Mouse (Mus musculus): ENCODE measurements around the gene Smim13. TPM values are rescaled to one million over a fixed set of nuclear protein-coding genes. Genes with fewer than 3 reads are reported as not detected.
"Not testable (repeated sequence)": the region's sequence is repeated elsewhere in the genome, so short reads cannot be mapped to it uniquely, and the experiment has no call there.

Gene Smim13
- 17.8 and 19.4 TPM in 2 replicates for polyA plus RNA-seq (2014; fragmentation: Nextera tagmentation; extraction: Ambion mirVana)

- ATAC-seq (ENCODE audit: insufficient read depth, low FRiP score, low TSS enrichment) (peak; percentile 97), DNase-seq (ENCODE audit: low spot score) (peak; percentile 97)
- H3K4me1 ChIP-seq (ENCODE audit: control insufficient read depth, insufficient read depth, low read length) = 0 out of 2 replicates have a peak, but pooled peaks cover 2% of the 10 kb centered on the region
- H3K9ac ChIP-seq (ENCODE audit: low read length) = peak within 1 kb of the TSS; percentile 67
- H3K9me3 ChIP-seq (ENCODE audit: control insufficient read depth, low read length) = no peaks in the 10 kb centered on the region
- H3K27me3 ChIP-seq (ENCODE audit: control insufficient read depth, insufficient read depth, low read length) = no peaks in the 10 kb centered on the region
- peak within 1 kb of the TSS; percentile 82 for H3K27ac ChIP-seq (ENCODE audit: low read depth, low read length)
- H3K4me3 ChIP-seq (ENCODE audit: low read depth, low read length) = peak within 1 kb of the TSS; percentile 71
- under 1% methylated on average over 61 of the region's 78 CpGs for WGBS
- no peaks in the 10 kb centered on the region for H3K36me3 ChIP-seq (ENCODE audit: control insufficient read depth, insufficient read depth, low read length)
- peak within 1 kb of the TSS; percentile 56 for H3K4me2 ChIP-seq (ENCODE audit: low read depth)
Measured at GRCm38 (mm10) chr13:41249538-41250317, at the start of gene Smim13. Gene Smim13 (plus strand): TSS chr13:41249844.

- WGBS = 84% methylated on average over 2 of the region's 2 CpGs
- no peak overlapping the region for H3K27ac ChIP-seq (ENCODE audit: low read depth, low read length)
- DNase-seq (ENCODE audit: low spot score) = no peak
- no peaks in the 10 kb centered on the region for H3K9me3 ChIP-seq (ENCODE audit: control insufficient read depth, low read length)
- H3K27me3 ChIP-seq (ENCODE audit: control insufficient read depth, insufficient read depth, low read length) = no peaks in the 10 kb centered on the region
- no peak for ATAC-seq (ENCODE audit: insufficient read depth, low FRiP score, low TSS enrichment)
- no peaks in the 10 kb centered on the region for H3K4me1 ChIP-seq (ENCODE audit: control insufficient read depth, insufficient read depth, low read length)
- H3K9ac ChIP-seq (ENCODE audit: low read length) = no peak overlapping the region
- H3K4me3 ChIP-seq (ENCODE audit: low read depth, low read length) = no peak overlapping the region
- H3K4me2 ChIP-seq (ENCODE audit: low read depth) = no peak overlapping the region
- H3K36me3 ChIP-seq (ENCODE audit: control insufficient read depth, insufficient read depth, low read length) = no peaks in the 10 kb centered on the region
Measured at GRCm38 (mm10) chr13:41200861-41201260, 48.8 kb upstream of the Smim13 start.

GRCm38 (mm10) chr13:41203289-41203688, 46.4 kb upstream of the Smim13 start:
- Histone ChIP-seq H3K27me3 (ENCODE audit: control insufficient read depth, insufficient read depth, low read length) (no peaks in the 10 kb centered on the region), H3K36me3 (ENCODE audit: control insufficient read depth, insufficient read depth, low read length) (no peaks in the 10 kb centered on the region), H3K9me3 (ENCODE audit: control insufficient read depth, low read length) (no peaks in the 10 kb centered on the region), H3K4me2 (ENCODE audit: low read depth) (no peak overlapping the region), H3K27ac (ENCODE audit: low read depth, low read length) (no peak overlapping the region), H3K4me3 (ENCODE audit: low read depth, low read length) (no peak overlapping the region), H3K4me1 (ENCODE audit: control insufficient read depth, insufficient read depth, low read length) (no peaks in the 10 kb centered on the region), H3K9ac (ENCODE audit: low read length) (no peak overlapping the region)
- ATAC-seq (ENCODE audit: insufficient read depth, low FRiP score, low TSS enrichment) (no peak), DNase-seq (ENCODE audit: low spot score) (no peak)
- 70% methylated on average over 7 of the region's 7 CpGs for WGBS

- no peak for ATAC-seq (ENCODE audit: insufficient read depth, low FRiP score, low TSS enrichment)
- DNase-seq (ENCODE audit: low spot score) = no peak
- Histone ChIP-seq H3K4me1 (ENCODE audit: control insufficient read depth, insufficient read depth, low read length) (no peaks in the 10 kb centered on the region), H3K36me3 (ENCODE audit: control insufficient read depth, insufficient read depth, low read length) (no peaks in the 10 kb centered on the region), H3K4me2 (ENCODE audit: low read depth) (no peak overlapping the region), H3K9me3 (ENCODE audit: control insufficient read depth, low read length) (no peaks in the 10 kb centered on the region), H3K27ac (ENCODE audit: low read depth, low read length) (no peak overlapping the region), H3K27me3 (ENCODE audit: control insufficient read depth, insufficient read depth, low read length) (no peaks in the 10 kb centered on the region), H3K4me3 (ENCODE audit: low read depth, low read length) (no peak overlapping the region), H3K9ac (ENCODE audit: low read length) (no peak overlapping the region)
- 82% methylated on average over 9 of the region's 9 CpGs for WGBS
Measured at GRCm38 (mm10) chr13:41203691-41204090, 46.0 kb upstream of the Smim13 start.

- not testable (repeated sequence) for H3K4me1 ChIP-seq (ENCODE audit: control insufficient read depth, insufficient read depth, low read length); H3K36me3 ChIP-seq (ENCODE audit: control insufficient read depth, insufficient read depth, low read length); H3K9ac ChIP-seq (ENCODE audit: low read length); H3K4me2 ChIP-seq (ENCODE audit: low read depth); H3K27ac ChIP-seq (ENCODE audit: low read depth, low read length); DNase-seq (ENCODE audit: low spot score); ATAC-seq (ENCODE audit: insufficient read depth, low FRiP score, low TSS enrichment); H3K27me3 ChIP-seq (ENCODE audit: control insufficient read depth, insufficient read depth, low read length); H3K9me3 ChIP-seq (ENCODE audit: control insufficient read depth, low read length); H3K4me3 ChIP-seq (ENCODE audit: low read depth, low read length)
Measured at GRCm38 (mm10) chr13:41205568-41205967, 44.1 kb upstream of the Smim13 start.

- 95% methylated on average over 5 of the region's 5 CpGs for WGBS
- Histone ChIP-seq H3K27ac (ENCODE audit: low read depth, low read length) (no peak overlapping the region), H3K4me3 (ENCODE audit: low read depth, low read length) (no peak overlapping the region), H3K4me2 (ENCODE audit: low read depth) (no peak overlapping the region), H3K36me3 (ENCODE audit: control insufficient read depth, insufficient read depth, low read length) (no peaks in the 10 kb centered on the region), H3K27me3 (ENCODE audit: control insufficient read depth, insufficient read depth, low read length) (no peaks in the 10 kb centered on the region), H3K4me1 (ENCODE audit: control insufficient read depth, insufficient read depth, low read length) (no peaks in the 10 kb centered on the region), H3K9ac (ENCODE audit: low read length) (no peak overlapping the region), H3K9me3 (ENCODE audit: control insufficient read depth, low read length) (no peaks in the 10 kb centered on the region)
- ATAC-seq (ENCODE audit: insufficient read depth, low FRiP score, low TSS enrichment) (no peak), DNase-seq (ENCODE audit: low spot score) (no peak)
Measured at GRCm38 (mm10) chr13:41206241-41206640, 43.4 kb upstream of the Smim13 start.

GRCm38 (mm10) chr13:41211276-41211675, 38.4 kb upstream of the Smim13 start:
- no peak for ATAC-seq (ENCODE audit: insufficient read depth, low FRiP score, low TSS enrichment)
- no peak overlapping the region for H3K9ac ChIP-seq (ENCODE audit: low read length)
- H3K27ac ChIP-seq (ENCODE audit: low read depth, low read length) = no peak overlapping the region
- no peaks in the 10 kb centered on the region for H3K4me1 ChIP-seq (ENCODE audit: control insufficient read depth, insufficient read depth, low read length)
- H3K9me3 ChIP-seq (ENCODE audit: control insufficient read depth, low read length) = no peaks in the 10 kb centered on the region
- DNase-seq (ENCODE audit: low spot score) = no peak
- 89% methylated on average over 4 of the region's 4 CpGs for WGBS
- no peak overlapping the region for H3K4me2 ChIP-seq (ENCODE audit: low read depth)
- H3K36me3 ChIP-seq (ENCODE audit: control insufficient read depth, insufficient read depth, low read length) = no peaks in the 10 kb centered on the region
- no peak overlapping the region for H3K4me3 ChIP-seq (ENCODE audit: low read depth, low read length)
- no peaks in the 10 kb centered on the region for H3K27me3 ChIP-seq (ENCODE audit: control insufficient read depth, insufficient read depth, low read length)

- Histone ChIP-seq H3K4me1 (ENCODE audit: control insufficient read depth, insufficient read depth, low read length) (no peaks in the 10 kb centered on the region), H3K9me3 (ENCODE audit: control insufficient read depth, low read length) (no peaks in the 10 kb centered on the region), H3K9ac (ENCODE audit: low read length) (no peak overlapping the region), H3K36me3 (ENCODE audit: control insufficient read depth, insufficient read depth, low read length) (no peaks in the 10 kb centered on the region), H3K4me3 (ENCODE audit: low read depth, low read length) (no peak overlapping the region), H3K4me2 (ENCODE audit: low read depth) (no peak overlapping the region), H3K27me3 (ENCODE audit: control insufficient read depth, insufficient read depth, low read length) (no peaks in the 10 kb centered on the region), H3K27ac (ENCODE audit: low read depth, low read length) (no peak overlapping the region)
- whole genome bisulfite sequencing = 79% methylated on average over 6 of the region's 6 CpGs
- DNase-seq (ENCODE audit: low spot score) (no peak), ATAC-seq (ENCODE audit: insufficient read depth, low FRiP score, low TSS enrichment) (no peak)
Measured at GRCm38 (mm10) chr13:41212558-41213322, 36.9 kb upstream of the Smim13 start.
